Mouse (Mus musculus) MN1 (cell line): ENCODE results near the gene Cog8.
A peak's percentile ranks its signal among the peaks of the same experiment; 100 is the strongest.

Experiments
- DNase-seq: peaks from one replicate; pipeline ENCODE4 v3.0.0-alpha.2; 2016; ENCODE audit warnings: low spot score

Cog8 gene

GRCm38 (mm10) chr8:107056076-107056972 is at the start of gene Cog8, which contains the start of gene Nip7:
TSS of gene Cog8 (minus strand) at chr8:107056689.
TSS of gene Nip7 (plus strand) at chr8:107056877.
- peak; percentile 99 for DNase-seq

- peak; percentile 82 for DNase-seq
Observed at GRCm38 (mm10) chr8:107104547-107104946, 48.1 kb upstream of the Cog8 start.

GRCm38 (mm10) chr8:107100635-107101034 is 44.1 kb upstream of the Cog8 start:
- no peak for DNase-seq

- DNase-seq, result peak; percentile 96
Observed at GRCm38 (mm10) chr8:107096366-107097036, 40.0 kb upstream of the Cog8 start, which contains the start of gene Terf2. TSS of gene Terf2 (minus strand) at chr8:107096547.

- no peak for DNase-seq
Observed at GRCm38 (mm10) chr8:107095717-107096365, 39.4 kb upstream of the Cog8 start.

GRCm38 (mm10) chr8:107090531-107090930 is 34.0 kb upstream of the Cog8 start:
- no peak for DNase-seq

GRCm38 (mm10) chr8:107088526-107089063 is 32.1 kb upstream of the Cog8 start:
- no peak for DNase-seq

- no peak for DNase-seq
Observed at GRCm38 (mm10) chr8:107086018-107086417, 29.5 kb upstream of the Cog8 start.

- no peak for DNase-seq
Observed at GRCm38 (mm10) chr8:107085358-107085757, 28.9 kb upstream of the Cog8 start.

GRCm38 (mm10) chr8:107076239-107076888 is 19.9 kb upstream of the Cog8 start:
- DNase-seq, result peak; percentile 82

- no peak for DNase-seq
Observed at GRCm38 (mm10) chr8:107074128-107074527, 17.6 kb upstream of the Cog8 start.

GRCm38 (mm10) chr8:107073706-107074105 is 17.2 kb upstream of the Cog8 start:
- DNase-seq, result no peak

GRCm38 (mm10) chr8:107065511-107066496 is 9.3 kb upstream of the Cog8 start, which contains the start of gene Tmed6:
TSS of gene Tmed6 (minus strand) at chr8:107065644.
- DNase-seq, result no peak

- DNase-seq, result no peak
Observed at GRCm38 (mm10) chr8:107062613-107063012, 6.1 kb upstream of the Cog8 start.

GRCm38 (mm10) chr8:107056973-107057369 is 482 bp upstream of the Cog8 start:
- no peak for DNase-seq

GRCm38 (mm10) chr8:107052046-107052445 is 4.4 kb downstream of the Cog8 start:
- DNase-seq, result no peak

GRCm38 (mm10) chr8:107049480-107049879 is 7.0 kb downstream of the Cog8 start:
- no peak for DNase-seq

GRCm38 (mm10) chr8:107048061-107048941 is 8.2 kb downstream of the Cog8 start, which contains the start of gene Pdf:
TSS of gene Pdf (minus strand) at chr8:107048614.
- DNase-seq, result no peak

- no peak for DNase-seq
Observed at GRCm38 (mm10) chr8:107046976-107047375, 9.5 kb downstream of the Cog8 start.
